Mouse (Mus musculus) cerebellum, adult (tissue): ENCODE results near the gene Phlda1.

ENCODE experiments used
- ATAC-seq: cut with Nextera tagmentation; 2 replicates; pipeline ENCODE4 v1.9.2; 2017; ENCODE audit warnings: mild to moderate bottlenecking, moderate library complexity, mixed read lengths; ENCODE audit not compliant: insufficient number of reproducible peaks, low FRiP score, low TSS enrichment

The Phlda1 gene

GRCm38 (mm10) chr10:111503716-111504115, 2.4 kb upstream of the Phlda1 start:
- no peak for ATAC-seq

DNA sequence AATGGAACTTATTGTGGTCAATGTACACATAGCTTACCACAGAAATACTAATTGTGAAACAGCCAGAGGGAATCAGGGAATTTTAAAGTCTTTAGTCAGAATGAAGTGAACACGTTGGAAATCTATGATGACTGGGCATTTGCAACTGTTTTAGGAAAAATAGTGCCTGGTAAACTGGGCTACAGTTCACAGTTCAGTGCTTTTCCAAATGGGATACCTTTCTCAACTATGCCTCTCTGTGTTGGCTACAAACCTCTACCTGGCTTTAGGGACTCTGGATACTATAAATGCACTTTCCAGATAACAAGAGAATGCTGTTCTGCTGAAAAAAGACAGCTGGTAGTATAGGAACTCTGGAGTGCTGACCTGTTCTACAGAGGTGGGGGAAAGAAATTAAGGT, 1.5 kb upstream of the Phlda1 start:
- ATAC-seq = no peak

DNA sequence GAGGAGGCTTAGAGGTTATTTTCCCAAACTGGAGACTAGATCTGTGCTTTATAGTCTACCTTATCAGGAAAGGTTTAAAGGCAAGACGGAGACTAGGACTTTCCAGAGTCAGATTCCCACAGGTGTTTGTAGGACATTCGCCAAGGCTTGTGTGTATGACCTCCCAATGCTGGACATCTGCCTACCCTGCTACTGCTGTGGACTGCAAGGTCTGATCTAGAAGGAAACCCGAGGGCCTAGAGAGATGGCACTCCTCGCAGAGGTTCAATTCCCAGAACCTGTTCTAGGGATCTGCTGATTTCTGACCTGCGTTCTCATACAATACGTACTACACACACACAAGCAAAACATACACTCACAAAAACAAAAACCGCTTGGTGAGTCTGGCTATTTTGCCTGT, 680 bp upstream of the Phlda1 start:
- ATAC-seq = no peak

DNA sequence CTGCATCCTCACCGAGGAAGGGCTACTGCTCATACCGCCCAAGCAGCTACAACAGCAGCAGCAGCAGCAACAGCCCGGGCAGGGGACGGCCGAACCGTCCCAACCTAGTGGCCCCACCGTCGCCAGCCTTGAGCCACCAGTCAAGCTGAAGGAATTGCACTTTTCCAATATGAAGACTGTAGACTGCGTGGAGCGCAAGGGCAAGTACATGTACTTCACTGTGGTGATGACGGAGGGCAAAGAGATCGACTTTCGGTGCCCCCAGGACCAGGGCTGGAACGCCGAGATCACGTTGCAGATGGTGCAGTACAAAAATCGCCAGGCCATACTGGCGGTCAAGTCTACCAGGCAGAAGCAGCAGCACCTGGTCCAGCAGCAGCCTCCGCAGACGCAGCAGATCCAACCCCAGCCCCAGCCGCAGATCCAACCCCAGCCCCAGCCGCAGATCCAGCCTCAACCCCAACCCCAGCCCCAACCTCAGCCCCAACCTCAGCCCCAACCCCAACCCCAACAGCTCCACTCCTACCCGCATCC, 907 bp downstream of the Phlda1 start:
- ATAC-seq = peak; percentile 10

DNA sequence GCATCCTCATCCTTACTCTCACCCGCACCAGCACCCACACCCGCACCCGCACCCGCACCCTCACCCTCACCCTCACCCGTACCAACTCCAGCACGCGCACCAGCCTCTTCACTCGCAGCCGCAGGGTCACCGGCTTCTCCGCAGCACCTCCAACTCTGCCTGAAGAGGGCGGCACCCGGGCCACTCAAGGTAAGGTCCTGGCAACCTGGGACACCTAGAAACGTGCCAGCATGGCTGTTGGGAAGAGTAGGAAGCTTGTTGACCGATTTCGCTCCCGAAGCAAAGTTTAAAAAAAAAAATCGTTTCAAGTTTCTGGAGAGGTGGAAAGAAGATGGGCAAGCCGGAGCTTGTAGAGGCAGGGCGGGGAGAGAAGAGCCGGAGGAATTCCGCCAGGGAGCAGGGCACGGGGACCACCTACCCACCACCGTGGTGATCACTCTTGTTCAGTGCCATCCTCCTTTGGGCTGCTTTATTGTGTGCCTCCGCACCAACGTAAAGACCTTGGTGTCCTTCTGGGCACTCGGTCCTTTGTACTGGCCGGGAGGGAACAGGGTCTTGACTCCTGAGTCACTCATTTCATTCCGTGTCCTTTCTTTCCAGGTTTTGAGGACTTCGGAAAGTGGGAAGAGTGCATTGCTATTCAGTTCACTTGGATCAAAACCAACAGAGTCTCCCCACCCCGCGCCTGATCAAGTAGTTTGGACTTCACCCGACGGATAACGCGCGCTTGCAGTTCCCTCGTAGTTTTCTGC, 1.6 kb downstream of the Phlda1 start:
- peak; percentile 45 for ATAC-seq

DNA sequence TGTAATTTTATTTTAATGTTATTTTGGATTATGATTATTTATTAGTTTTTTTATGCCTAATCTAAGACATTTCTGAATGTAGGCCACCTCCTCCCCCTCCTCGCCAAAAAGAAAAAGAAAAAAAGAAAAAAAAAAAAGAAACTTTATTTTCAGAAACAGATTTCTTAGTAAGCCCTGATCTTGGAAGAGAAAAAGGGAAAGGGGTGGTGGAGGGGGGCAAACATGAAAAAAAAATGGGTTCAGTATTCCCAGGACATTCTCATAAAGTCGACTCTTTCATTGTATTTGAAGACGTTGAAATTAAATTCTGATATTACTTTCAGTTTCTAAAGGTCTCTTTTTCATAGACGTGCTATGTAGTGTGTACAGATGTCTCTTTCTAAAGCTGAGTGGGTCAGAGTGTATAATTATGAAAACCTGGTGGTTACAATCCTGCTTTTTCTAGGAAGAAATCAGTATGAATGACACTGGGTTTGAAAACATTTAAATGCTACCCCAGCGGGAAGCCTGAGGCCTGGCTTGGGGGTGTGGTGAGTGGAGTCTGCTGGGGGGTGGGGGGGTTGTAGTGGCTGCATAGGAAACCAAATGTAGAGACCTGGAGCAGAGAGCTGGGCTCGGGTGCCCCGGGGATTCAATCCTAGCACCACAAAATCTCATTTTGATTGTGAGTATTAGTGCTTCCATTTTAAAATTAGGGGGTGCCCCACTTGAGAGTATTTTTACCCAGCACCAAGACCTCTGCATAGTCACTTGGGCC, 2.4 kb downstream of the Phlda1 start:
- ATAC-seq = no peak

GRCm38 (mm10) chr10:111509103-111509784, 3.2 kb downstream of the Phlda1 start:
- no peak for ATAC-seq

DNA sequence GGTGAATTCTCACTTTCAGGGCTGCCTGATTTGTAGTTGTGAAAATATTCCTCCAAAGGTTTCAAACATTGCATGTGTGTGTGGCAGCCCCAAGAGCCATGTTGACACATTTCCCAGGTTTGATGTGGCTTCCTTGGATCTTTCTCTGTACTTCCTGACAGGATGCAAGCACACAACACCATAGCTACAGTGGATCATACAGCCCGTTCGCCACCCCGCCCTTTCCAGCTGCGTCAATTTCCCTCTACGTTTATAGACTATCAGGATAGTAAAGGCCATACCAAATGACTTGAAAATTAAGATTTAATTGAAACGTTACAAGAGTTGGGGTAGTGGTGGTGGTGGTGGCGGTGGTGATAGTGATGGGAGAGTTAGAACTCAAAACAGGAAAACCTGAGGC, 3.9 kb downstream of the Phlda1 start:
- no peak for ATAC-seq

GRCm38 (mm10) chr10:111510798-111511197, 4.7 kb downstream of the Phlda1 start:
- no peak for ATAC-seq

- ATAC-seq = no peak
Measured at GRCm38 (mm10) chr10:111512036-111512568, 6.0 kb downstream of the Phlda1 start.

GRCm38 (mm10) chr10:111514282-111514885, 8.3 kb downstream of the Phlda1 start:
- no peak for ATAC-seq

DNA sequence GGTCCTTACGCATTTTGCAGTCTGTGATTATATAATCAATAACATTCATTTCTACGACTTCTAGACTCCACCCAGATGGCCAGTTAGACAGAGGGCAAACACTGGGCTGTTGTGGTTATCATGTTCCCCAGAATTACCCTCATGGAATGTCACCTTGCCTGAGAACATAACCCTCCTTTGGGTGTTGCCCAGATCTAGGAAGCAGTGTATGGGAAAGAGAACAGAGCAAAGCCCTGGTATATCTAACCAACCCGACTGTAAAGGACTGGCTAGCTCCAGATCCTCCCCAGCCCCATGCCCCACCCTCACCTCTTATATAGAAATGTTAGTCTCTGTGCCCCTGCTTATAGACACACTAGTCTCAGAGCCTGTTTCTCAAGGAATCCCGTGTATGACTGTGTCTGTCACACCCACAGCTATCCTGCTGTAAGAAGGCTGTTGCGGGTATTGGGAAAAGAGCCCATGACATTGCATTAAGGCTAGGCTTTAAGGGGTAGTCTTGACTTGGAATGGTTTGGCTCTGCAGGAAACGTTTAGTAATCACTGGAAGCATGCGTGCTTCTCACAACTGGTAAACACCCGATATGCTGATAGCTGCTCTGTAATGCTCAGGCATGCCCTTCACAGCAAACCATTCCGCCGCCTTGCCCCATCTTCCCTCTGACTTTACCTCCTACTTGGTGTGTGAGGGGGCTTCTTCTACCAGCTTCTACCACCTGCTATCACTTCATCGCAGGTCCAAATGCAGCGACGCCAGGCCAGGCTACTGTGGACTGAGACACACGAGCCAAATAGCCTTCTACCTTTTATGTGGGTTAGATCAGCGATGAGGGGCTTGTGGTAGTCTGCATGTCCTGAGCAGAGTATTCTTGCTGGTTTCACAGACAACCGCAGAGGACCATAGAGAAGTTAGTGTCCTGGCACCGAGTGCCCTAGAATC, 9.3 kb downstream of the Phlda1 start:
- no peak for ATAC-seq

GRCm38 (mm10) chr10:111516172-111516588, 10.1 kb downstream of the Phlda1 start:
- ATAC-seq = no peak

- no peak for ATAC-seq
Measured at GRCm38 (mm10) chr10:111516804-111517436, 10.8 kb downstream of the Phlda1 start.

GRCm38 (mm10) chr10:111518350-111518749, 12.3 kb downstream of the Phlda1 start:
- no peak for ATAC-seq

DNA sequence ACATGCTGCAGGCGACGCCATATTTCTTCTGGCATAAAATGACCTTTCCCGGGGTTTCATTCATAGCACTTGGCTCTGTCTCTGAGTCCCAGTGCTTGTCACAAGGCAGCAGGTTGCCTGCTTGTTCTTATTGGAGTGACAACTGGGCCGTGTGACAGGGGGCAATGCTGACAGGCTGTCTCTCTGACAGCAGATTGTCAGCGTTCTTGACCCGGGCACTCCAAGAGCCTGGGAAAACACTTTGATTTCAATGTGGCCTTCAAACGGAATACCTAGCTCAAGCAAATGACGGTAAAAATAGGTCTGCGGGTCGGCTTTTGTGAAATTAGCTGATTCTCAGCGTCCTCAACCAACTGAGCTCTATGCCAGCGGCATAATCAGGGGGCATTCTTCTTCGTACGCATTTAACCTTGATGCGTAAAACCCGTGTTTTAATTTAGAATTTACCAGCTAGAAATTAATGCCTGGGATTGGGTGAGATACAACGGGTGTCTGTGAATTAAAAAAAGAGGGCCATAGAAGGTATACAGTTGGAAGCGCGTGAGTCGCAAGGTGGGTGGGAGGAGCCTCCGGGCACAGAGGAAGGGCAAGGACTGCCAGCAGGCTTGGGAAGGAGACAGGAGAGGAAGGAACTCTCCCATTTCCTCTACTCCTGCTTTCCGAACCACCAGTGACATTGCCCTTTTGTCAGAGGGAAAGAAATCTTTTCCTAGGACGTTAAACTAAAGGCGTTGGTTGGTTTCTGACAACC, 13.7 kb downstream of the Phlda1 start:
- ATAC-seq = peak; percentile 75

GRCm38 (mm10) chr10:111520621-111521020, 14.5 kb downstream of the Phlda1 start:
- peak; percentile 36; the same call in 1 of the 2 replicates for ATAC-seq

DNA sequence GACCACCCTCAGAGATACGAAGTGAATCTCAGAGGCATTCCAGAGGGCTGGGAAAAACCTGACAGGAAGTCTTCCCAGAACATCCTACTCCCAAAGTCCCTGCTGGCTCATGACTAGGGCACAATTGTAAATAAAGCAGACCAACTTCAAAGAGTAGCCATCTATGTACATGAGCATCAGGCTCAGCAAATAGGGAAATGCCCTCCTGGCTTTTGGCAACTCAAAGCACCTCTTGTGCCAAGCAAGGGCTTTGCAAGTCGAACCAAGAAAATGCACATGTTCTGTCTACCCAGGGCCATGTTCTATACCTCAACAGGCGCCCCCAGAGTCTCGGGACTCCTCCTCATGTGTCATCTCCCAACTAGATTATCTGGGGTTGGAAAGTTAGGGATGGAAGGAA, 15.6 kb downstream of the Phlda1 start:
- ATAC-seq = no peak
